Mouse (Mus musculus) forebrain, embryonic 13.5 days (tissue): ENCODE measurements at regions not wholly inside any gene's neighbourhood (a gene's known extent, or its start where the extent isn't known, plus 50 kb on each side); places are given as distances from the start of the nearest gene placed in this dataset.
A peak's percentile ranks its signal among the peaks of the same experiment; 100 is the strongest.

Source experiments
- ATAC-seq: fragments of 200-750 bp; cut with Nextera tagmentation; 2 replicates; pipeline ENCODE4 v1.8.0; 2017
- H3K27ac ChIP-seq: fragments of 300-500 bp; sonication (generic); 2 replicates; pipeline ENCODE4 v1.5.1; 2015; ENCODE audit warnings: inconsistent platforms, mild to moderate bottlenecking, moderate library complexity
- H3K27me3 ChIP-seq: fragments of 300-500 bp; sonication (generic); 2 replicates; pipeline ENCODE4 v1.6.1; 2015; ENCODE audit warnings: mild to moderate bottlenecking, inconsistent platforms
- H3K36me3 ChIP-seq: fragments of 300-500 bp; sonication (generic); 2 replicates; pipeline ENCODE4 v1.6.1; 2015; ENCODE audit warnings: mild to moderate bottlenecking, inconsistent platforms; ENCODE audit not compliant: poor library complexity, severe bottlenecking
- H3K4me1 ChIP-seq: fragments of 300-500 bp; sonication (generic); 2 replicates; pipeline ENCODE4 v1.6.1; 2015; ENCODE audit warnings: inconsistent platforms
- H3K4me2 ChIP-seq: fragments of 300-500 bp; sonication (generic); 2 replicates; pipeline ENCODE4 v1.6.1; 2015; ENCODE audit warnings: inconsistent platforms, mild to moderate bottlenecking, moderate library complexity
- H3K4me3 ChIP-seq: fragments of 300-500 bp; sonication (generic); 2 replicates; pipeline ENCODE4 v1.5.1; 2015; ENCODE audit warnings: mild to moderate bottlenecking, inconsistent platforms
- H3K9ac ChIP-seq: fragments of 300-500 bp; sonication (generic); 2 replicates; pipeline ENCODE4 v1.6.1; 2015; ENCODE audit warnings: mild to moderate bottlenecking, inconsistent platforms
- H3K9me3 ChIP-seq: fragments of 300-500 bp; sonication (generic); replicated peaks from 2 replicates; pipeline ENCODE4 v1.6.1; 2016; ENCODE audit warnings: inconsistent platforms
- WGBS: fragments of 180-500 bp; shearing (Covaris S2); methylation state at CpG from one replicate; pipeline ENCODE4 v1.1.7; 2015; 5-methylcytosine and 5-hydroxymethylcytosine counted together

DNA sequence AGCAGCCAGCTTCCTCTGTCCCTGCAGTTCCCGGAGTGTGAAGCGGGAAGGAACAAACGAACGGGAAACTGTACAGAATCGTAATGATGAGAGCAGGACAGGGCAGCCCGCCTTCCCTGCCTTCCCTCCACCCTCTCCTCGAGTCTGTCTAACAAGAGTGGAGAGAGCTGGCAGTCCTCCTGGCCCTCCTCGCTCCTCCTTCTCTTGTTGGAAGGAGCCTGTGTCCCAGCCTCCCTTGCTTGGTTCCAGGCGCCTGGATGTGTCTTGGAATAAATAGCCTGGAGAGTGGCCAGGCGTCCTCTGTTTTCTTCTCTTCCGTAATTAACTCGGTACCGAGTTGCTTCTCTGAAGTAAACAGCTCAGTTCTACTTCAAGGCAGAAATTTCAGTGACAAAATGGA is 268.3 kb downstream of the Cdh26 start:
- H3K27ac ChIP-seq, result peak overlapping the region; percentile 59
- H3K4me1 ChIP-seq, result peaks cover 14% of the 10 kb centered on the region; the same call in 1 of the 2 replicates
- ATAC-seq, result peak; percentile 86
- no peaks in the 10 kb centered on the region for H3K36me3 ChIP-seq
- WGBS, result 47% methylated on average over 13 of the region's 13 CpGs
- no peaks in the 10 kb centered on the region for H3K27me3 ChIP-seq
- H3K9ac ChIP-seq, result no peak overlapping the region
- H3K4me3 ChIP-seq, result no peak overlapping the region
- peak overlapping the region; percentile 12; the same call in 1 of the 2 replicates for H3K4me2 ChIP-seq
- H3K9me3 ChIP-seq, result no peaks in the 10 kb centered on the region

DNA sequence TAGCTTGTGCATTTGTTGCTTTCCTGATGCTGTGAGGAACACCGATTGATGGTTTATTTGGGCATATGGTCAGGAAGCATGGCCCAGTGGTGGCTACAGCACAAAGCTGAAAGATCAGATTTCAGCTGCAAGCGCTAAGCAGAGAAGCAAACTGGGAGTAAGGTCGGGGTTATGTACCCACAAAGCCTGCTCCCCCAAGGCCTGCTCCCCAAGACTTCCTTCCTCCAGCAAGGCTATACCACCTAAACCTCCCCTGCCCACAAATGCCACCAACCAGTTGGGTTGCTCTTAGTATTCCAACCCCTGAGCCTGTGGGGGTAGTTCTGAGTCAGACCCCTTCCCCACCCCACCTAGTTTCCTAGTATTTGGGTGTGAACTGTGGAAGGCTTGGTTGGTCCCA is 270.5 kb downstream of the Cdh26 start:
- Histone ChIP-seq H3K36me3 (no peaks in the 10 kb centered on the region), H3K27ac (no peak overlapping the region), H3K4me1 (peaks cover 14% of the 10 kb centered on the region; the same call in 1 of the 2 replicates), H3K4me2 (no peak overlapping the region), H3K9me3 (no peaks in the 10 kb centered on the region), H3K9ac (no peak overlapping the region), H3K4me3 (no peak overlapping the region), H3K27me3 (no peaks in the 10 kb centered on the region)
- ATAC-seq, result no peak
- 84% methylated on average over 3 of the region's 3 CpGs for WGBS

DNA sequence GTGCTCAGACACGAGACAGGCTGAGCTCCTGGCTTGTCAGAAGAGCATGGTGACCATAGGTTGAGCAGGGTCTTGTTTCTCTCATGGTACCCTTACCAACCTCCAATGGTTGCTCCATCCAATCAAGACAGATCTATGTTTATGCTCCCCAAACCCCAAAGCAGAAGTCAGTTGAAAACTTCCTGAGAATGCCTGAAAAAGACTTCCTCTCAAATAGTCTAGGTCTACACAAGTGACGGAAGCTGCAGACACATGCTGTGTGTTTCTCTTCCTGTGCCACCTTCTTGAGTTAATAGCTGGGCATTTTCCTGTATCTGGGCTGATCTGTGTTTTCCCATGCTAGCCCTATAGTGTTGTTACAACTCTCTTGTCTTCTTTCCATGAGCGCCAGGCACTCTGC is 274.2 kb downstream of the Cdh26 start:
- H3K9ac ChIP-seq, result no peak overlapping the region
- WGBS, result 90% methylated on average over 3 of the region's 3 CpGs
- no peak for ATAC-seq
- no peaks in the 10 kb centered on the region; the same call in 1 of the 2 replicates for H3K27me3 ChIP-seq
- no peaks in the 10 kb centered on the region for H3K9me3 ChIP-seq
- H3K4me1 ChIP-seq, result no peaks in the 10 kb centered on the region
- H3K4me3 ChIP-seq, result no peak overlapping the region
- no peak overlapping the region for H3K27ac ChIP-seq
- H3K36me3 ChIP-seq, result no peaks in the 10 kb centered on the region
- no peak overlapping the region for H3K4me2 ChIP-seq

DNA sequence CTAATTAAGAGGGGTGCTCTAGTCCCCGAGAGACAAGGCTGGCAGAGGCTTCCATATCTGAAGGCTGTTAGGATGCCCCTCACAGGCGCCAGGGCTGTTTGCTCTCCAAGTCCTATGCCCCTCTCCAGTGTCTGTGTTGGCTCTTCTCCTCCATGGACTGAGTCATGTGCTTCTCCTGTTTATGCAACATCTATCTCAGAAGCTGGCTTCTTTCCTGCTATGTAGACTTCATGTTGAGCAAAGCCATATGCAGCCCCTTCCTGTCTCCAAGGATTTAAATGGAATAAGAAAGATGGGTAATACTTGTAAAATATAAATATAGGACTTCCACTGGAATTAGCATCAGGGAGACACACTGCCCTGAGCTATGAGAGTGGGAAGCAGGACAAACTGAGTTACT is 278.3 kb downstream of the Cdh26 start:
- no peak for ATAC-seq
- 87% methylated on average over 2 of the region's 2 CpGs for WGBS
- H3K36me3 ChIP-seq, result no peaks in the 10 kb centered on the region
- no peak overlapping the region for H3K9ac ChIP-seq
- H3K4me3 ChIP-seq, result no peak overlapping the region
- H3K9me3 ChIP-seq, result no peaks in the 10 kb centered on the region
- H3K4me1 ChIP-seq, result 0 out of 2 replicates have a peak, but pooled peaks cover 6% of the 10 kb centered on the region
- H3K27me3 ChIP-seq, result no peaks in the 10 kb centered on the region; the same call in 1 of the 2 replicates
- no peak overlapping the region for H3K4me2 ChIP-seq
- H3K27ac ChIP-seq, result no peak overlapping the region

DNA sequence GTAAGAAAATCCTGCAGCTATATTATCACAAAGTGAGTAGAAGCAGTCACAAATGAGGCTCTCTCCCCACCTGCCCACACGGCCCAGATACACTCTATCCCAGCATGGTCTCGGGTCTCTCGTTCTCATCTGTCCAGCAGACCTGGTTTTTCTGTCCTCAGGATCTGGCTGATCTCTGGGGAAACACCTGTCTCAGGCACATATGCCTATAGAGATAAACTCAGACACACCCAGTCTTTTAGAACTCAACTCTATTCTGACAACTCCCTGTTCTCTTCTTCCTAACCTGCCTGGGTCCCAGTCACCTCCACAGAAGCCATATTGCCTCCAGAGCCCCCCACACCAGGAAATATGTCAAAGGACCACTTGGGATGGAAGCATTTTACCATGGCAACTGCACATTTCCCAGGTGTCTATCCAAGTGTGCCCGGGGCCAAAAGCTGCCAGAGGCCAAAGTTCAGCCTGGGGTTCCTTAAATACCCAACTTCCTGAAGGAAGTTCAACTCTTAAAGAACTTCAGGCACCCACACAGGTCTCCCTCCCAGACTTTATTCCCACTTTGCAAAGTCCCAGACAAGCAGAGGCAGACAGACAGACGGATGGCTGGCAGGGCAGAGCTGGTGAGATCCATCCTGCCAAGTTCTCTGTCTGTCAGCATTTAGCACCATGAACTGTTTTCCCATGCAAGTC is 279.0 kb downstream of the Cdh26 start:
- Histone ChIP-seq H3K9me3 (no peaks in the 10 kb centered on the region), H3K27me3 (no peaks in the 10 kb centered on the region; the same call in 1 of the 2 replicates), H3K36me3 (no peaks in the 10 kb centered on the region), H3K4me2 (no peak overlapping the region), H3K27ac (no peak overlapping the region), H3K9ac (no peak overlapping the region), H3K4me1 (0 out of 2 replicates have a peak, but pooled peaks cover 6% of the 10 kb centered on the region), H3K4me3 (no peak overlapping the region)
- ATAC-seq, result no peak
- 87% methylated on average over 5 of the region's 5 CpGs for WGBS

DNA sequence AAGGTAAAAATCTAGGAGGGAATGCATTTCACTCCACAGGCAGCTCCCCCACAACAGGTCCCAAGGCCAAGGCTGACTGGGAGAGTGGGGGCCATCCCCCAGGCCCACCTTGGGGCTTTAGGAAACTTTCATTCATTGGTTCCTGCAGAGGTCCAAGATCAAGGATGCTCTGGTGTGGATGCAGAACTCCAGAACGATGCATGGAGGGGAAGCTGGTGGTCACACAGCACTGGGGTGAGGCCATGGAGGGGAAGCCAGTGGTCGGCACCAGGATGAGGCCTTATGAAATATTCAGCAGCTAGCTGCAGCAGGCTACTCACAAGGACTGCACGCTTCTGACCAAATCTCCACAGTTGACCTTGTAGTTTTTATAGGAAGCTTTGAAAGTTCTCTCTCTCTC is 279.7 kb downstream of the Cdh26 start:
- 0 out of 2 replicates have a peak, but pooled peaks cover 6% of the 10 kb centered on the region for H3K4me1 ChIP-seq
- WGBS, result 91% methylated on average over 3 of the region's 3 CpGs
- H3K36me3 ChIP-seq, result no peaks in the 10 kb centered on the region
- H3K4me2 ChIP-seq, result no peak overlapping the region
- H3K9ac ChIP-seq, result no peak overlapping the region
- no peaks in the 10 kb centered on the region for H3K9me3 ChIP-seq
- ATAC-seq, result no peak
- no peak overlapping the region for H3K4me3 ChIP-seq
- H3K27me3 ChIP-seq, result no peaks in the 10 kb centered on the region; the same call in 1 of the 2 replicates
- no peak overlapping the region for H3K27ac ChIP-seq

DNA sequence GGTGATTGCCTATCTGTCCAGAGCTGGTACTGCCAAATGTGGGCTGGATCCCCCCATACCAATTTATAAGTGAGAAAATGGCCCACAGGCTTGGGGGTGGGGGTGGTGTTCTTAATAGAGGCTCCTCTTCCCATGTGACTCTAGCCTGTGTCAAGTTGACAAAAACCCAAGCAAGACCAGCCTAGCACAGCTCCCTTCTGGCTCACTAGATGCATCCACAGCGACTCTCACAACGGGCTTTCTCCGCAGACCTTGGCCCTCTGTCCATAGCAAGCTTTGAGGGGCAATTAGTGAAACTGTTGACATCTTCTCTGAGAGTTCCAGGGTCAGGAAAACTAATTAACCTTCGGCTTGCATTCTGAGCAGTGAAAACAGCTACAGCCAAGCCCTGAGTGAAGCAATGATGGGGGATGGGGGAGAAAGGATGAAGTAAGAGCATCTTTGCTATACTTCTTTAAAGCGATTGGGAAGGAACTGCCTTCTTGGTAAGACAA is 281.3 kb downstream of the Cdh26 start:
- no peak for ATAC-seq
- H3K36me3 ChIP-seq, result no peaks in the 10 kb centered on the region
- no peaks in the 10 kb centered on the region for H3K9me3 ChIP-seq
- 28% methylated on average over 5 of the region's 5 CpGs for WGBS
- H3K4me3 ChIP-seq, result no peak overlapping the region
- H3K4me2 ChIP-seq, result no peak overlapping the region
- H3K27ac ChIP-seq, result no peak overlapping the region
- no peaks in the 10 kb centered on the region; the same call in 1 of the 2 replicates for H3K27me3 ChIP-seq
- 0 out of 2 replicates have a peak, but pooled peaks cover 6% of the 10 kb centered on the region for H3K4me1 ChIP-seq
- no peak overlapping the region for H3K9ac ChIP-seq

DNA sequence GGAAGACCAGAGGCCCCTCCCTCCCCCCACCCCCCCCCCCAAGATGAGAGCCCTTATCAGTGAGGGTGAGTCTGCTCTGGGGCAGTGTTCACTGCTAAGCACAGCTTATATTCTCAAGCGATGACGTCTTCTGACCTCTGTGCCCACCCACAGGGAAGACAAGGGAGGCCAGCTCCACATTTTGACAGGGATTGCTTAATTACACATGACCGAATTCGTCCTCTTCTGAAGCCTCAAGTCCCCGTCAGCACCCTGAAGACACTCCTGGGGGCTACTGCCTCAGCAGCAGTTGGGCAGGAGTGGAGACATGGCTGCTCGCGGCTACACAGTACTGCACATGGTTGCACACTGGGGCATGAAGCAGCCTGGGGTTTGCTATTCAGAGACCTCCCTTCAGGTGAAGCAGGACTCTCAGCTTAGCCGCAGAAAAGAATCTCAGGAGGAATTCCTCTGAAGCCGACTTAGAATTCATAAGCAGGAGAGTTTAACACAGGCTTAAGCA is 282.1 kb downstream of the Cdh26 start:
- Histone ChIP-seq H3K4me2 (no peak overlapping the region), H3K27me3 (no peaks in the 10 kb centered on the region; the same call in 1 of the 2 replicates), H3K27ac (no peak overlapping the region), H3K9me3 (no peaks in the 10 kb centered on the region), H3K9ac (no peak overlapping the region), H3K36me3 (no peaks in the 10 kb centered on the region), H3K4me1 (0 out of 2 replicates have a peak, but pooled peaks cover 6% of the 10 kb centered on the region), H3K4me3 (no peak overlapping the region)
- WGBS, result 35% methylated on average over 9 of the region's 9 CpGs
- ATAC-seq, result no peak

DNA sequence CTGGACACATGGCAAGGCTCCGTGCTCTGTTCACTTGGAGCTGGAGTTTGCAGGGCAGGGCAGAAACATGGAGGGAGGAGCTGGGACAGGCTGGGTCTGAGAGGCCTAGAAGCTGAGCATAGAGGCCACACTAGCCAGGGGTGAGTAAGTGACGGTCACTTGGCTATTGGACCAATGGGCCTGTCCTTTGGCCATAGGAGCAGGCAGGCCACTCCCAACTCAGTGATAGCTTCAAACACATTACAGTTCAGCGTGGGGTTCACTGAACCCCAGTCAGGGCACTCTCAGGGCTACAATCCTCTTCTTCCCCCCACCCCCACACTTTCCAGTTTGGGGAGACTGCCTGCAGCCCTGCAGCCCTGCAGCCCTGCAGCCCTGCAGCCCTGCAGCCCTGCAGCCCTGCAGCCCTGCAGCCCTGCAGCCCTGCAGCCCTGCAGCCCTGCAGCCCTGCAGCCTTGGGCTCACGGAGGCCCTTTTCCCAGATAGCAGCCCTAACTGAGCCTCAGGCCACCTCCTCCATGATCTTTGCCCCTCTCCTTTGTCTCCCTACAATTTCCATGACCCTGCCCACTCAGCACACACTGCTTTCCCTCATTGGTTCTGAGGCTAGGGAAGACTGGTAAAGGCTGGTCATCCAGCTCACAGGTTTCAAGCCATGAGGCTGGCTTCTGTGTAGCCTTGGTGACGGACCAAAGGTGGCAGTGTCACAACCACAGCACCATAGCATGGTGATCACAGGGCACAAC is 285.3 kb downstream of the Cdh26 start:
- 71% methylated on average over 5 of the region's 5 CpGs for WGBS
- no peaks in the 10 kb centered on the region for H3K9me3 ChIP-seq
- no peak overlapping the region for H3K4me2 ChIP-seq
- H3K27me3 ChIP-seq, result no peaks in the 10 kb centered on the region
- ATAC-seq, result no peak
- no peak overlapping the region for H3K9ac ChIP-seq
- H3K4me1 ChIP-seq, result 0 out of 2 replicates have a peak, but pooled peaks cover 13% of the 10 kb centered on the region
- no peaks in the 10 kb centered on the region for H3K36me3 ChIP-seq
- no peak overlapping the region for H3K4me3 ChIP-seq
- no peak overlapping the region for H3K27ac ChIP-seq

DNA sequence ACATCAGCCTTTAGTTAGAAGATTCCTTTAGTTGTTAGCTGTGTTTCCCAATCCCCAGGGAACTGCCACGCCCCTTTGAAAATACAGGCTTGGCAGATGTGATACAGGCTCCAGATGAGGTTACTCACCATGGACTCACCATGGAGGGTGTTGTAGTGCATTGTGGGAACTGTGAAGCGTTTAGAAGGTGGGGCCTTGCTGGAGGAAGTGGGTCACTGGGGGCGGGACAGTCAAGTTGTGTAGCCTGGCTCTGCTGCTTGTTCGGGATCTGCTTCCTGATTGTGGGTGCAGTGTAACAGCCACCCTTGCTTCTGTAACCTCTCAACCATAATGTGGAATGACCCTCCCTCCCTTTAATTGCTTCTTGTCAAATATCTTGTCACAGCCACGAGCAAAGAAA is 287.7 kb downstream of the Cdh26 start:
- no peak overlapping the region for H3K4me3 ChIP-seq
- no peak overlapping the region for H3K27ac ChIP-seq
- WGBS, result 90% methylated on average over 5 of the region's 5 CpGs
- no peak overlapping the region for H3K9ac ChIP-seq
- H3K27me3 ChIP-seq, result no peaks in the 10 kb centered on the region
- no peaks in the 10 kb centered on the region for H3K9me3 ChIP-seq
- ATAC-seq, result no peak
- H3K4me2 ChIP-seq, result no peak overlapping the region
- H3K4me1 ChIP-seq, result 0 out of 2 replicates have a peak, but pooled peaks cover 7% of the 10 kb centered on the region
- H3K36me3 ChIP-seq, result no peaks in the 10 kb centered on the region

DNA sequence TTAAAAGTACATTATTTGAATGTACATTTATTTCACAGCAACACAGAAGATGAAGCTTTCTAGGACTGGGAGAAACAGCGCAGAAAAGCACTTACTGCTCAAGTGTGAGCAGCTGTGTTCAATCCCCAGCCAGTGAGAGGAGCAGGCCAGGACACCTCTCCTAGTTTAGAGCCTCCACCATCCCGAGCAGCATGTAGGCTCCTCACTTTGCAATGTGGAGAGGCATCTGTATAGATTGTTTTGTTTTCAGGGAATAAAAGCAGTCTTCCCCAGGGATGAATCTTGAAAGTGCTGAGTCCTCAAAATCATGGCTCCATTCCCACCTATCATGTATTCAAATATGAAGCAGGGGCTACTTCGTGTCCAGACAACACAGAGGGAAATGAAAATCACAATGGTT is 293.1 kb downstream of the Cdh26 start:
- H3K36me3 ChIP-seq, result no peaks in the 10 kb centered on the region
- H3K4me2 ChIP-seq, result no peak overlapping the region
- peaks cover 16% of the 10 kb centered on the region for H3K4me1 ChIP-seq
- H3K4me3 ChIP-seq, result no peak overlapping the region
- WGBS, result 61% methylated on average over 3 of the region's 3 CpGs
- ATAC-seq, result no peak
- no peaks in the 10 kb centered on the region for H3K27me3 ChIP-seq
- no peaks in the 10 kb centered on the region for H3K9me3 ChIP-seq
- no peak overlapping the region for H3K9ac ChIP-seq
- no peak overlapping the region for H3K27ac ChIP-seq

DNA sequence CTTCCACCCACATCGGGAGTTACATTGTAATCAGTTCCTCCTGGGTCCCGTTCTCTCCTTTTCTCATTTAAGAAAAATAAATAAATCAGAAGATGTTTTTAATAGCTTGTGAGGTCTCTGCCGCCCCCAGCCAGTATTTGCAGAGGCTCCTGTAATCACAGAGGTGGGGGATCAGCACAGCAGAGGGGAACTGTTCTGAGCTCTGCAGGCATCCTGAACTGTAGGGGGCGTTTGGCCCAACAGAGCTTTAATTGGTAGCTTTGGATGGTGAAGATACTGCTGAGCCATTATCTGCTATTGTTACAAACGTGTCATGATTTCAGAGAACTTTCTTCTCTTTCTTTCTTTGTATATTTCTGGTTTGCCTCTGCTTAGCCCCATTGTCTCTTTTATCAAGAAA is 293.9 kb downstream of the Cdh26 start:
- Histone ChIP-seq H3K36me3 (no peaks in the 10 kb centered on the region), H3K9me3 (no peaks in the 10 kb centered on the region), H3K4me1 (peaks cover 24% of the 10 kb centered on the region), H3K9ac (no peak overlapping the region), H3K4me3 (no peak overlapping the region), H3K4me2 (no peak overlapping the region), H3K27me3 (no peaks in the 10 kb centered on the region), H3K27ac (no peak overlapping the region)
- WGBS, result 24% methylated on average over 5 of the region's 5 CpGs
- no peak for ATAC-seq
